Mouse (Mus musculus) stomach, embryonic 14.5 days (tissue): ENCODE data around the gene Olfr1510. TPM values are rescaled to one million over a fixed set of nuclear protein-coding genes. Genes with fewer than 3 reads are reported as not detected.
"Not testable (repeated sequence)": the region's sequence is repeated elsewhere in the genome, so short reads cannot be mapped to it uniquely, and the experiment has no call there.

Experiments used
- ATAC-seq: fragments of 200-750 bp; cut with Nextera tagmentation; 2 replicates; pipeline ENCODE4 v1.8.0; 2017; ENCODE audit warnings: low read depth, moderate TSS enrichment; ENCODE audit not compliant: insufficient number of reproducible peaks, insufficient read depth, low FRiP score
- H3K27ac ChIP-seq: fragments of 300-500 bp; sonication (generic); 2 replicates; pipeline ENCODE4 v1.5.1; 2014; ENCODE audit warnings: mild to moderate bottlenecking, low read length, moderate library complexity, mixed read lengths
- H3K27me3 ChIP-seq: fragments of 300-500 bp; sonication (generic); 2 replicates; pipeline ENCODE4 v1.6.1; 2014; ENCODE audit warnings: low read length, control low read depth, mixed read lengths; ENCODE audit not compliant: control insufficient read depth, insufficient read depth
- H3K36me3 ChIP-seq: fragments of 300-500 bp; sonication (generic); 2 replicates; pipeline ENCODE4 v1.6.1; 2014; ENCODE audit warnings: mild to moderate bottlenecking, control low read depth, low read length, moderate library complexity, mixed read lengths; ENCODE audit not compliant: control insufficient read depth, insufficient read depth
- H3K4me1 ChIP-seq: fragments of 300-500 bp; sonication (generic); 2 replicates; pipeline ENCODE4 v1.6.1; 2014; ENCODE audit warnings: low read length, control low read depth, mixed read lengths; ENCODE audit not compliant: control insufficient read depth, insufficient read depth
- H3K4me2 ChIP-seq: fragments of 300-500 bp; sonication (generic); replicated peaks from 2 replicates; pipeline ENCODE4 v1.6.1; 2014; ENCODE audit warnings: low read depth, low read length, control low read depth
- H3K4me3 ChIP-seq: fragments of 300-500 bp; sonication (generic); 2 replicates; pipeline ENCODE4 v1.5.1; 2014; ENCODE audit warnings: low read depth, low read length, control low read depth
- H3K9ac ChIP-seq: fragments of 300-500 bp; sonication (generic); replicated peaks from 2 replicates; pipeline ENCODE4 v1.6.1; 2014; ENCODE audit warnings: low read depth, mild to moderate bottlenecking, control low read depth, low read length, moderate library complexity, mixed read lengths
- H3K9me3 ChIP-seq: fragments of 300-500 bp; sonication (generic); 2 replicates; pipeline ENCODE4 v1.6.1; 2016; ENCODE audit warnings: low read depth, low read length, control low read depth; ENCODE audit not compliant: control insufficient read depth
- WGBS: fragments of 180-500 bp; shearing (Covaris S2); extraction: QIAGEN DNeasy Blood & Tissue Kit; methylation state at CpG from one replicate; pipeline ENCODE4 v1.1.7; 2014; 5-methylcytosine and 5-hydroxymethylcytosine counted together
- polyA plus RNA-seq: library from polyadenylated mRNA; unstranded; fragments of >200 nt; fragmentation: Nextera tagmentation; extraction: Ambion mirVana; gene quantifications from 2 replicates; pipeline ENCODE4 v1.2.1, GENCODE M21; 2014

Gene Olfr1510
- polyA plus RNA-seq, result not detected in 2 replicates

GRCm38 (mm10) chr14:52414273-52414672 is at the start of gene Olfr1510:
Olfr1510 (minus strand) TSS chr14:52414373.
- H3K4me1 ChIP-seq, result no peaks in the 10 kb centered on the region
- no peak within 1 kb of the TSS for H3K4me2 ChIP-seq
- no peak for ATAC-seq
- no peak within 1 kb of the TSS for H3K4me3 ChIP-seq
- no peaks in the 10 kb centered on the region for H3K36me3 ChIP-seq
- WGBS, result 89% methylated on average over 3 of the region's 3 CpGs
- H3K27me3 ChIP-seq, result no peaks in the 10 kb centered on the region
- no peaks in the 10 kb centered on the region for H3K9me3 ChIP-seq
- no peak within 1 kb of the TSS for H3K27ac ChIP-seq
- H3K9ac ChIP-seq, result no peak within 1 kb of the TSS

GRCm38 (mm10) chr14:52461928-52462327 is 47.8 kb upstream of the Olfr1510 start:
- no peak overlapping the region for H3K9ac ChIP-seq
- no peaks in the 10 kb centered on the region for H3K36me3 ChIP-seq
- no peaks in the 10 kb centered on the region for H3K27me3 ChIP-seq
- H3K4me2 ChIP-seq, result no peak overlapping the region
- no peak overlapping the region for H3K4me3 ChIP-seq
- H3K4me1 ChIP-seq, result no peaks in the 10 kb centered on the region
- ATAC-seq, result no peak
- H3K27ac ChIP-seq, result no peak overlapping the region
- H3K9me3 ChIP-seq, result no peaks in the 10 kb centered on the region

DNA sequence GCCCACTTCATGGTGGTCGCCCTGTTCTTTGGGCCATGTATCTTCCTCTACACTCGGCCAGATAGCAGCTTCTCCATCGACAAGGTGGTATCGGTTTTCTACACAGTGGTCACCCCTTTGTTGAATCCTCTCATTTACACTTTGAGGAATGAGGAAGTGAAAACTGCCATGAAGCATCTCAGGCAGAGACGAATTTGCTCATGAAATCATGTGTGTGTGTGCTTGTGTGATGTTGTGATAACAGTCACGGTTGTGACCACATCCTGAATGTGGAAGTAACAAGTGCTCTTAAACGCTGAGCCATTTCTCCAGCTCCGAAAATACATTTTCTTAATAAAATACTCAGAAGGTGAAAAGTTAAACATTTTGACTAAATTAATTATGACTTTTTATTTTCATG is 37.0 kb upstream of the Olfr1510 start:
- H3K4me3 ChIP-seq, result no peak overlapping the region
- WGBS, result 83% methylated on average over 8 of the region's 8 CpGs
- no peak for ATAC-seq
- H3K27me3 ChIP-seq, result no peaks in the 10 kb centered on the region
- no peaks in the 10 kb centered on the region for H3K36me3 ChIP-seq
- H3K4me1 ChIP-seq, result no peaks in the 10 kb centered on the region
- H3K4me2 ChIP-seq, result no peak overlapping the region
- H3K9me3 ChIP-seq, result no peaks in the 10 kb centered on the region
- no peak overlapping the region for H3K27ac ChIP-seq
- no peak overlapping the region for H3K9ac ChIP-seq

- Histone ChIP-seq H3K4me1 (no peaks in the 10 kb centered on the region), H3K36me3 (no peaks in the 10 kb centered on the region), H3K4me3 (no peak within 1 kb of the TSS), H3K27ac (no peak within 1 kb of the TSS), H3K4me2 (no peak within 1 kb of the TSS), H3K9ac (no peak within 1 kb of the TSS), H3K9me3 (no peaks in the 10 kb centered on the region), H3K27me3 (no peaks in the 10 kb centered on the region)
- no peak for ATAC-seq
These were observed 28.5 kb upstream of the Olfr1510 start, which contains the start of gene Olfr1509 for GRCm38 (mm10) chr14:52442690-52443089. Olfr1509 (plus strand) TSS chr14:52442990.

- no peaks in the 10 kb centered on the region for H3K27me3 ChIP-seq
- no peak overlapping the region for H3K4me2 ChIP-seq
- H3K27ac ChIP-seq, result no peak overlapping the region
- no peaks in the 10 kb centered on the region for H3K4me1 ChIP-seq
- WGBS, result 84% methylated on average over 1 of the region's 1 CpGs
- no peak overlapping the region for H3K9ac ChIP-seq
- no peak overlapping the region for H3K4me3 ChIP-seq
- ATAC-seq, result no peak
- H3K36me3 ChIP-seq, result no peaks in the 10 kb centered on the region
- no peaks in the 10 kb centered on the region for H3K9me3 ChIP-seq
These were observed 13.5 kb upstream of the Olfr1510 start for GRCm38 (mm10) chr14:52427686-52428085.

- H3K36me3 ChIP-seq, H3K27me3 ChIP-seq, H3K4me2 ChIP-seq, H3K9me3 ChIP-seq, H3K9ac ChIP-seq, H3K27ac ChIP-seq, H3K4me1 ChIP-seq, H3K4me3 ChIP-seq: not testable (repeated sequence)
- ATAC-seq, result 0 out of 2 replicates have a peak, but pooled peaks have one; percentile 33
- 75% methylated on average over 7 of the region's 10 CpGs for WGBS
These were observed 3.8 kb downstream of the Olfr1510 start for GRCm38 (mm10) chr14:52410142-52410919.

- Histone ChIP-seq H3K4me3 (no peak within 1 kb of the TSS), H3K27me3 (no peaks in the 10 kb centered on the region), H3K4me2 (no peak within 1 kb of the TSS), H3K9me3 (no peaks in the 10 kb centered on the region), H3K27ac (no peak within 1 kb of the TSS), H3K4me1 (no peaks in the 10 kb centered on the region), H3K9ac (no peak within 1 kb of the TSS), H3K36me3 (no peaks in the 10 kb centered on the region)
- ATAC-seq, result no peak
- 74% methylated on average over 4 of the region's 4 CpGs for WGBS
These were observed 16.9 kb downstream of the Olfr1510 start, which contains the start of gene Olfr1511 for GRCm38 (mm10) chr14:52397279-52397678. Olfr1511 (minus strand) TSS chr14:52397379.

DNA sequence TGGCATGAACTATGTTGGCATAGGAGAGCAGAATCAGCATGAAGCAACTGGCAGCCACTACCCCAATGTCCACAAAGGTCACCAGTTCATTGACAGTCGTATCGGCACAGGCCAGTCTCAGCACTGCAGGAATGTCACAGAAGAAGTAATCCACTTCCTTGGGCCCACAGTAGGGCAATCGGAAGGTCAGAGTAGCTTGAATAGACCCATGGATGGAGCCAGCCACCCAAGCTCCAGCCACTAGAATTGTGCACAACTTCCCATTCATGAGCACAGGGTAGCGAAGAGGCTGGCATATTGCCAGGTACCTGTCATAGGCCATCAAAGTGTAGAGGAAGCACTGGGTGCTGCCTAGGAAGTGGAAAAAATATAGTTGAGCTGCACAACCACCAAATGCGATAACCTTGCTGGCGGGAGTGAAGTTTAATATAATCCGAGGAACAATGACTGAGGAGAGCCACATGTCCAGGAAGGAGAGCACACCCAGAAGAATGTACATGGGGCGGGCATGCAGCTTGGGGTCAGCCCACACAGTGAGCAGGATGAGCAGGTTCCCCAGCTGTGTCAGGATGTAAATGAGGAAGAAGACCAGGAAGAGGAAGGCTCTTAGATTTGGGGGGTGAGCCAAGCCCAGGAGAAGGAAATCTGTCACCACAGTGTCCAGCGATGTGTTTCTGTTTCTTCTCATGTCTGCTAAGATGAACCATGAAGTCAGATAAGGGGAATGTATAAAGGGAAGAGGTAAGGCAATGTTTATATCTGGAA is 23.9 kb downstream of the Olfr1510 start:
- H3K36me3 ChIP-seq, ATAC-seq, H3K4me2 ChIP-seq, H3K4me3 ChIP-seq, H3K27ac ChIP-seq, H3K9me3 ChIP-seq, H3K4me1 ChIP-seq, H3K27me3 ChIP-seq, H3K9ac ChIP-seq: not testable (repeated sequence)
- WGBS, result 85% methylated on average over 9 of the region's 9 CpGs
